Mouse (Mus musculus) spleen, postnatal 14 days (tissue): Measurements from ENCODE around the gene Tmem86a.
A peak's percentile ranks its signal among the peaks of the same experiment; 100 is the strongest.
"Not testable (repeated sequence)": the region's sequence is repeated elsewhere in the genome, so short reads cannot be mapped to it uniquely, and the experiment has no call there.

Experiments used
- DNase-seq, 2 experiments: peaks; one replicate each; pipeline ENCODE4 v3.0.0; 2021 to 2022; ENCODE audit warnings: low spot score in 2 of 2

Tmem86a gene

DNA sequence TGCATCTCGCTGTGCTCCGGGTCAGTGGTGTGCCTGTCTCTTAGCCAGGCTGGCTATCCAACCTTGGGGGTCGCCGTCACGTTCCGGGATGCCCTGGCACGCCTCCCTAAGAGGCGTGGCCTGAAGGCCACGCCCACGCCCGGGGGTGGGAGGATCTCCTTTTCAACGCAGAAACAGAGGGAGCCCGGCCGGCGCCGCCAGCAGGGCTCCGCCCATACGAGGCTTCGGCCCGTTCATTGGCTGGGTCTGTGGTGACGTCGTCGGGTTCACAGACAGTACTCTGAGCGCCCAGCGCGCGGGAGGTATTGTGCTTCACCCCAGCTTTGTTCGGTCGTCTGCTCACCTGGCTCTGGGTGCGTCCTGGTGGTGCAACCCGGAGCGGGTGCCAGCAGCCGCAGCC, at the start of gene Tmem86a:
Gene Tmem86a, plus strand, starts transcription at position 236 of the 400 bp plus-strand sequence.
- DNase-seq: peak; percentile 82 to 86

GRCm38 (mm10) chr7:47000644-47000983, 49.8 kb upstream of the Tmem86a start:
- DNase-seq: no peak

DNA sequence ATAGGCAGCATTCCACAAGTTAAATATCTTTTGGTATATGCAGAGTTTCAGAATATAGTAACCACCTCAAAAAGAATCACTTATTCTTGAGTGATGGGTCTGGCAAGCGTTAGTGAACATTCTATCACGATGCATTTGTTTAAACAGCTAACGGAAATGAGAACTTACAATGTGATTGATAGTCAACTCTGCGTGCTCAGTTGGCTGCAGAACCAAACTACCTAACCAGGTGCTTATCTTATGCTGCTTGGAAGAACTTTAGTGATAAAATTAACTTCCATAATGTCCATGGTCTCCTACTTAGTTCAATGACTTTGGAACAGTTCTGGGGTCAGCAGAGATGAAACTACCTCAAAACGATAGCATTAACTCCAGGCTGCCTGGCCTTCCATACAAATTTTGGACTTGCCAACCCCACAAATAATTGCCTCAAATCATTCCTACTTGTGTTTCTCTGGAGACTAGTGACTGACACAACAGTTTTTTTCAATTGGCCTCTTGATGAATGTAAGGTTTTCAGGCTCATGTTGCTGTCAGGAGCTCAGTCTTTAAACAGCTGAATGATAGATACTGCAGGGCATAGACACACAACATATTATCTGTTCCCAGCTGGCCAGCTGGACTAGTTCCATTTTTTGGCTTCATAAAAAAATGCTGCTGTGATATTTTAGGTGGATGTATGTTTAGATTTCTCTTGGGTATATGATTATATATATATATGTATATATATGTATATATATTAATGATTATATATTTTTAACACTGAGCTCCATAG, 49.1 kb upstream of the Tmem86a start:
- no peak for DNase-seq

DNA sequence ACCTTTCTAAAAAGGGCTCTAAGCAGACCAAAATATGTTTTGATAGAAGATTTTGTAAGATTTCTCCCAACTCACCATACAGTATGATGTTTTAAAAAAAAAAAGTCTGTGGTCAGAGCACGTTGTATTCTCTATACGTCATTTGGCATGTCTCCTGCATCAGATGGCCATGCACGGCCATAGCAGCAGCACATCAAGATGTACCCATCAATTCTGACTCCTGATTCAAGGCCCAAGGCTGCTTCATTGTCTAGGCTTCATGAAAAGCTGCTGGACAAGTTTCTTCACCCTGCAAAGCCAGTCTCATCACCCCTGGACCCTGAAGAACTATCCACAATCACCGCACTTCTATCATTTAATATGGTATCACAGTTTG, 48.5 kb upstream of the Tmem86a start:
- DNase-seq: no peak

- no peak for DNase-seq
Observed at GRCm38 (mm10) chr7:47003411-47004115, 46.8 kb upstream of the Tmem86a start.

GRCm38 (mm10) chr7:47007109-47007780, 43.2 kb upstream of the Tmem86a start:
- DNase-seq: no peak

DNA sequence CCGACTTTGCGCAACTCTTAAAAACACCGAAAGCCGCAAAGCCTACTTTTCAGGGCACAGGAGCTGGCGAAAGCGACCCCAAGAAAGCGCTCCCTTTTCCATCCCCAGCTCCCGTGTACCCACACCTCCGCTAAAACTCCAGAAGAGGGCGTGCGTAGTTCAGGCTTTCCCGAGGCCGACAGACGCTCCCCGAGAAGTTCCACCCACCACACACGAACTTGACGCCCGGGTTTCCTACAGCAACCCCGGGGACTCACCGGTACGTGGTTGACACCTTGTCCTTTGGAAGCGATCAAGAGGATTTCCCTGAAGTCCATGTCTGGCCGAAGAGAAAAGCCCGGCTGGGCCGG, 42.6 kb upstream of the Tmem86a start:
- no peak for DNase-seq

DNA sequence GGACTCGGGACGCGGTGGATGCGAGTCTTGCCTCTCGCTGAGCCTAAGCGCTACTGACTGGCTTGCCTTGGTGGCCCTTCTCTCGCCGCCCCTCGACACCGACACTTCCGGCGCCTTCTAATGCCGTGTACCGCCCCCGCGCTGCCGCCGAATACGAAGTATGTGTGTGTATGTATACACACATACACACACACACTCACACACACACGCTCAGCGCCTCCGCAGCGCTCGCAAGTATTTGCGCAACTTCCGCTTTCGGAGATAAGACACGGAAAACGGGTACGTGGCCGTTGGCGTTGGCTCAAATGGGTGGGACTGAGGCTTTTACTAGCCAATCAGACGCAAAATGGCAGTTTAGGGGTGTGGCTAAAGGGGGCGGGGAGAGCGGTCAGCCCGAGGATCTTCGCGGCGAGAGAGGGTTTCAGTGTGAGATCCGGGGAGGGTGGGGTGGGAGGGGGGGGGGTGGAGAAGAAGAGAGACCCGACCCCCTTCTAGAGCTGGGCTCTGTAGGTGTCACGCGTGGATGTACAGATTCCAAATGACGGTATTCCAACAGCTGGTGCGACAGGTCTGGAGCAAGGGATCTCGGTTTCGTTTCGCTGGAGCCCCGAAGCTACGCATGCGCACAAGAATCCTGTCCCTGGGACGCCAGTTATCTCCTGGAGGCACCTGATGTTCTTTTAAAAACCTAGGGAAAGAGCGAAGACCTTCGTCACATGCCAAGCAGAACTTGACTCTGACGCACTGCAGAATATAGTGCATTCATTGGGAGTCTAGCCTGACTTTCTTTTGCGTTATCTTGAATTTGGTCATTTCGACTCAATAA, 42.0 kb upstream of the Tmem86a start, which contains the start of gene Spty2d1:
Gene Spty2d1, minus strand, starts transcription at position 244 of the 826 bp plus-strand sequence.
- DNase-seq: peak; percentile 97 to 98

GRCm38 (mm10) chr7:47013131-47013767, 37.2 kb upstream of the Tmem86a start:
- DNase-seq: no peak

DNA sequence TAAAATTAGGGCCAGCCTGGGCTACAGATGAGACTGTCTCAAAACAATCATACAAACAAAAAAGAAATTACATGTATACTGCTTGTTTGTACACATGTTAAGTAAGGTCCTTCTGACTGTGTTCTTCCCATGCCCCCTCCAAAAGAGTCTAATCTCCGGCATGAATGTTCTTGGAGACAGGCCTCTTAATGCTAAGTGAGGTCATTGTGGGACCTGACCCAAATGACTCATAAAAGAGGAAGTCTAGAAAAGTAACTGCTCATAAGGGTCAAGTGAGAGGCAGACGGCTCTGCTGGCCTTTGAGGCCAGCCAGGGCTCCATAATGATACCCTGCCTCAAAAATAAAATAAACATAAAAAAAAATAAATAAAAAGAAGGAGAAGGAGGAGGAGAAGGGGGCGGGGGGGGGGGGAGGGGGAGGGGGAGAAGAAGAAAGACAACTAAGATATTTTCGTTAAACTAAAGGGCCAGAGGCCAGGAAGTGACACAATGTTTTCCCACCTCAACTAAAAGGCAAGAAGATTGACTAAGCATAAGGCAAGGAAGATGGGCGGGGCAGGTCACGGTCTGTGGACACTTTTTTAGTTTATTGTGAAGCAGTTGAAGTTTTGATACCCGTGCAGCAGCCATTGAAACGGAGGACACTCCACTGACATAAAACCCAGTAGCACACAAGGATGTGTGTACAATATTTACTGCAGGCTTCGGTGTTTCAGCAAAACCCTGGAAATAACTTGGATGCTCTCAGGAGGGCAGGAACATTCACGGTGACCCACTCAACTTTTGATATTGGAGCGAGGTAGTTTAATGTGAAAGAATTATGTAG, 35.6 kb upstream of the Tmem86a start:
- no peak for DNase-seq

DNA sequence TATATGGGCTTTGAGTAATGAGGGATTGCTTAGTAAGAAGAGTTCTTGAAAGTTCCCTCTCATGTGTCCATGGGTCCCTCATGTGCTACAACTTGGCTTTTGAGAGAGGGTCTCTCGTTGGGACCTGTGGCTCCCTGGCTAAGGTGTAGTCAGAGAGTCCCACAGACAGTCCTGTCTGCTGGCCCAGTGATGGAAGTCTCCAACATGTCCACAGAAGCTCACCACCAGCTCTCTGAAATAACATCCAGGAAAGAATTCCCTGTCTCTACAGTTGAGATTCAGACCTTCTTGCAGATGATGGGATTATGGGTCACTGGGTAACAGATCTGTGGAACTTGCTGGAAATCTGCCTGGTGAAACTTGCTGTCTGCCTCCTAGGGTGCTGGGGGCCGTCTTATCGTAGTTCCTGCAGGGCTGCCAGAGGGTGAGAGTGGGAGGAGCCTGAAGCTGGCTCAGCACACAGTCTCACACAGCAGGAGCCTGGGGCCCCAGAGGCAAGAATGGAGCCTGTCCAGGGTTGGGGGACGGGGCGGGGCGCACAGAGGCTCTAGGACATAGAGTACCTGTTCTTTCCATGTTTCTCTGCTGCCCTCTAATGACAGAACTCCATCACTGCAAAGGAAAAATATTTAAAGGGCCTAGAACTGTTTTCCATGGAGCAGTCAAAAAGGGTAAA, 34.9 kb upstream of the Tmem86a start:
- DNase-seq: peak; percentile 43 to 64

DNA sequence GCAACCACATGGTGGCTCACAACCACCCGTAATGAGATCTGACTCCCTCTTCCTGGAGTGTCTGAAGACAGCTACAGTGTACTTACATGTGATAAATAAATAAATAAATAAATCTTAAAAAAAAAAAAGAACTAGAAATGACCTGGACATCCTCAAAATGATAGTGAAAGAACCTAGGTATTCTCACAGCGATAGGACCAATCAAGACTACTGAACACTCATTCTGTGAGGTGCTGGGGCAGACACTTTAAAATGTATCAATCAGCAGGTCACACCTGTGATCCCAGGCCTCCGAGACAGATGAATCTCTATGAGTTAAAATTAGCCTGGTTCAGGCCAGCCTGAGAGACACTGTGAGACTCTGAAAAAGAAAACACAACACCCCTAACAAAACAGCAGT, 33.8 kb upstream of the Tmem86a start:
- DNase-seq: no peak

DNA sequence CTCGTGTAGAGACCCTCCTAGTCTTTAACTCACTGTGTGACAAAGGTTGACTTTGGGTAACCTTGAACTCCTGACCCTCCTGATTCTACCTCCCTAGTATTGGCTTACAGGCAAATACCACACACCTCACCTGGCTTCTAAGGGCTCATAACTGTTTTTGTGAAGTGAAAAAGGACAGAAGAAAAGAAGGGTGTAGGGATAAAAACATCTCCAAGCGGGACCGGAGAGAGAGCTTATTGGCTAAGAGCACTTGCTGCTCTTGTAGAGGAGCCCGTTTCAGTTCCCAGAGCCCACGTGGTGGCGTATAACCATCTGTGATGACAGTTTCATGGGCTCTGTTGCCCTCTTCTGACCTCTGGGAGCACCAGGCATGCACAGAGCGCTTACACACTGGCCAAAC, 33.3 kb upstream of the Tmem86a start:
- no peak for DNase-seq

DNA sequence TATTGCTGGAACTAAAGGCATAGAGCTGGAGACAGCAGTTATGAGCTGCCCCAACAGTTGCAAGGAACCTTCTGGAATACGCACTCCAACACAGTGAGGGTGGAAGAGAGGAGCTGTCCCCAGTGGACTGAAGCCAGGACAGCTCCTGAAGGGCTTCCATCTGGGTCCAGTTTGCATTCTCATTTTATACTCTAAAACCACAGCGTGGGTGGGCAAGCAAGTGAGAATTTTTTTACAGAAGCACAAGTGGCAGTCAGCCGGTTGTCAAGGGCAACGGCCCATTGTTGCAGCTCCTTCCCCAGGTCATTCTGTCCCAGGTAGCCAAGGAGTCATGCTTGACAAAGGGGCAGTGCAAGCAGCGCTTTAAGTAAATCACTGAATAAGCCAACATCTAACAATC, 30.8 kb upstream of the Tmem86a start:
- no peak for DNase-seq

DNA sequence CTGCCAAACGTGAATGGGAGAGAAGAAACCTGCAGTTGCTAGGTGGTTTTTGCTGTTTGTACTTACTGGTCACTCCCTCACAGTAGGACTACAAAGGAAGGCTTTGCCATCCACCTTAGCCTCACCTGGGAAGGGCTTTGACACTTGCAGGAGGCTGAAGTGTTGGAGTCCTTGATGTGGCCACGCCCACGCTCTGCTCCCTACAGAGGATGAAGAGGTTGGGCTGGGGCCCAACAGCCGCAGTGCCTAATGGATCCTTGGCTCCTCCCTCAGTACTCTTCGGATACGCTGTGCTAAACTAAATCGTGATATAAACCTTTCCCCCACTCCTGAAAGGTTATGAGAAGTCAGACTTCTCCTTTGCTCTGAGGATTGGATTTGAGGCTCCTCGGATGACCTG, 29.4 kb upstream of the Tmem86a start:
- no peak for DNase-seq

GRCm38 (mm10) chr7:47022482-47022881, 27.9 kb upstream of the Tmem86a start:
- DNase-seq: peak in 1 of 2 experiments; percentile 16

- peak; percentile 68 to 83 for DNase-seq
Observed at GRCm38 (mm10) chr7:47023530-47023929, 26.9 kb upstream of the Tmem86a start.

DNA sequence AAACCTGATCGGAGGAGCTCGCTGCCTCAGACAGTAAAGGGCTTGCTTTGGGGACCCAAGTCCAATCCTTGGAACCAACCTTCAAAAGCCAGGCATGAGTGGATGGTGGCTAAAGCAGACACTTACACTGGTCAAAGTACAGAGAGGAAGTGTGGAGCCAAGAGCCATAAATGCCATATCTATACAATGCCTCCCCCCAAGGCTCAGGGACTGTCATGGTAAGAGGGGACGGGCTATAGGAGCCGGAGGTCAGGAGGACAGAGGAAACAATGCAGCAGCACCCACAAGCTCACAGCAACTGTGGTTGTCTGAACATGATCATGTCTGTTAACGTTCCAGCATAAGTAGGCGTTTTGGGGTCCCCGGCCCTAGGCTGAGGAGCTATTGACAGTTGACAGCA, 25.9 kb upstream of the Tmem86a start:
- DNase-seq: no peak

DNA sequence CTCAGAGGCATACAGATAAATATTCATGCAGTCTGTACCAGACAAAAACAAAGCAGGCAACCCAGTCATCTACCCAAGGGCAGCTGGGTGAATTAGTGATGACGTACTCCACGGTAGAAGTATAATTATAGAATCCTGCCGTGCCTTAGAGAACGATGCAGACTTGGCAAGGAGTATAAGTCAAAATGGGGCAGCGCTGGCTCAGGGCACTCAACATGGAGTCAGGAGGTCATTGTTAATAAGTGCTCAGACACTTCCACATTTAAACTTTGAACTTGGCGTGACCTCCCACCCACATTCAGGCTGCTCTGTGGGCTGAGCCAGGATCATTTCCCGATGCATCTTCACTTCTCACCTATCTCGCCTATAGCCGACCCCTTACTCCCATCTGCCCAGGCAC, 25.0 kb upstream of the Tmem86a start:
- no peak for DNase-seq

GRCm38 (mm10) chr7:47026899-47027298, 23.5 kb upstream of the Tmem86a start:
- DNase-seq: not testable (repeated sequence)
